Comparison of ENCODE assay signal across 9 mouse cellular contexts in the genomic region with DNA sequence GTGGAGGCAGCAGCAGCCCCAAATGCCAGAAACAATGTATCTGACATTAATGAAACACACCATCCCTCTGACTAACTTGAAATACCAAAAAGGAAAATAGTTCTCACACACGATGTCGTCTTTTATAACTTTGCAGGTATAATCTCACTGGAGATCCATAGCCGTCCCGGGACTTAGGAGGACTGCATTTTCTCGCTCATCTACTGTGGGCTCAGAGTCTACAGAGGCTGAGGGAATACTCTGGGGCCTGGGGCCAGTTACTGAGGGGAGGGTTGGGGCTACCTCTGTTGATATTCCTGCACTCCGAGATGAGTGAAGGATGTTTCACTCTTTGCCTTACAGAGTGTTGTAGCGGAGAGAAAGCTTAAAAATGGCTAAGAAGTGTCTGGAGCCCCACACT. TPM values are rescaled to one million over a fixed set of nuclear protein-coding genes. Genes with fewer than 3 reads are reported as not detected.
A peak's percentile ranks its signal among the peaks of the same experiment; 100 is the strongest.
DNase-seq lines count a peak whose midpoint lies in the region; ATAC-seq and TF ChIP-seq lines count a peak whose summit lies in the region.
"Had no signal": no experiment of that assay in that cellular context is flagged by ENCODE, and none has a peak within 500 bp of the region (broad histone marks: within the 10 kb centered on the region; RNA-seq: fewer than 3 reads in every experiment).

No protein-coding gene starts in this region.

- no peak overlapping the region; the same call in 1 of the 2 replicates for H3K9ac ChIP-seq in lung, embryonic 15.5 days
- H3K9ac ChIP-seq in limb, embryonic 13.5 days = peak overlapping the region; percentile 100
- H3K9ac ChIP-seq in stomach, postnatal 0 days (ENCODE audit: low read length) = peak overlapping the region; percentile 47; the same call in 1 of the 2 replicates

- peak overlapping the region; percentile 99 for H3K27ac ChIP-seq in lung, embryonic 15.5 days
- H3K27ac ChIP-seq in limb, embryonic 13.5 days = peak overlapping the region; percentile 100
- peak overlapping the region; percentile 96 for H3K27ac ChIP-seq in stomach, postnatal 0 days (replicated peaks)

- peaks cover 23% of the 10 kb centered on the region for H3K4me1 ChIP-seq in lung, embryonic 15.5 days
- H3K4me1 ChIP-seq in limb, embryonic 13.5 days = peaks cover 31% of the 10 kb centered on the region
- H3K4me1 ChIP-seq in stomach, postnatal 0 days (replicated peaks; ENCODE audit: control insufficient read depth, insufficient read depth) = no peaks in the 10 kb centered on the region

- H3K9me3 ChIP-seq in lung, embryonic 15.5 days = no peaks in the 10 kb centered on the region
- H3K9me3 ChIP-seq in limb, embryonic 13.5 days = no peaks in the 10 kb centered on the region
- no peaks in the 10 kb centered on the region for H3K9me3 ChIP-seq in stomach, postnatal 0 days (ENCODE audit: control insufficient read depth, low read length)

- no peaks in the 10 kb centered on the region for H3K36me3 ChIP-seq in lung, embryonic 15.5 days
- no peaks in the 10 kb centered on the region for H3K36me3 ChIP-seq in limb, embryonic 13.5 days
- no peaks in the 10 kb centered on the region for H3K36me3 ChIP-seq in stomach, postnatal 0 days (ENCODE audit: control insufficient read depth, insufficient read depth, low read length)

- peak overlapping the region; percentile 90 for H3K4me3 ChIP-seq in lung, embryonic 15.5 days
- peak overlapping the region; percentile 89 for H3K4me3 ChIP-seq in limb, embryonic 13.5 days
- peak overlapping the region; percentile 84 for H3K4me3 ChIP-seq in stomach, postnatal 0 days (ENCODE audit: low read depth, low read length)

- peak; percentile 37 for DNase-seq in embryo, embryonic 11 days
- DNase-seq in embryo, embryonic 10.5 days (ENCODE audit: low spot score) = no peak
- no peak for DNase-seq in lung, postnatal 25 days (ENCODE audit: low spot score)
- no peak for DNase-seq in stomach, postnatal 0 days (ENCODE audit: low spot score)
- DNase-seq in cerebellum, adult 11 months = no peak
- DNase-seq in spleen, postnatal 36 days (ENCODE audit: low spot score in 2 of 2) = no peak
- DNase-seq: kidney, postnatal 10 days had no signal

- WGBS in lung, embryonic 15.5 days = 16% methylated on average over 7 of the region's 7 CpGs
- WGBS in limb, embryonic 13.5 days = 13% methylated on average over 7 of the region's 7 CpGs
- WGBS in stomach, postnatal 0 days = 16% methylated on average over 7 of the region's 7 CpGs

- no peak for TF ChIP-seq EP300 in stomach, postnatal 0 days (optimal IDR thresholded peaks at IDR 0.05)

- TF ChIP-seq CTCF in stomach, postnatal 0 days (IDR thresholded peaks at IDR 0.05; ENCODE audit: low read depth) = no peak

- H3K4me2 ChIP-seq in lung, embryonic 15.5 days = peak overlapping the region; percentile 75
- H3K4me2 ChIP-seq in limb, embryonic 13.5 days (replicated peaks) = peak overlapping the region; percentile 71
- peak overlapping the region; percentile 82 for H3K4me2 ChIP-seq in stomach, postnatal 0 days (replicated peaks; ENCODE audit: low read depth)

- no peaks in the 10 kb centered on the region for H3K27me3 ChIP-seq in lung, embryonic 15.5 days
- H3K27me3 ChIP-seq in limb, embryonic 13.5 days = no peaks in the 10 kb centered on the region
- H3K27me3 ChIP-seq in stomach, postnatal 0 days (ENCODE audit: control insufficient read depth, insufficient read depth, low read length) = no peaks in the 10 kb centered on the region

- no peak for ATAC-seq in lung, embryonic 15.5 days (ENCODE audit: borderline replicate concordance, extremely low read depth, low FRiP score, low TSS enrichment)
- no peak for ATAC-seq in limb, embryonic 13.5 days (ENCODE audit: low FRiP score, low read depth)
- no peak for ATAC-seq in stomach, postnatal 0 days (ENCODE audit: low FRiP score, low TSS enrichment)

RNA-seq across cellular contexts. Expression of gene Gli3, which starts 1.1 kb away (rescaled TPM):
- 18.8 and 19.0 TPM in 2 replicates for polyA plus RNA-seq in lung, embryonic 15.5 days (2015; fragmentation: Nextera tagmentation; extraction: Ambion mirVana)
- 51.8 and 54.3 TPM in 2 replicates for polyA plus RNA-seq in limb, embryonic 13.5 days (2015; fragmentation: Nextera tagmentation; extraction: Ambion mirVana)
- polyA plus RNA-seq in stomach, postnatal 0 days (2015; fragmentation: Nextera tagmentation; extraction: Ambion mirVana) = 4.9 and 5.0 TPM in 2 replicates
